Mouse (Mus musculus): ENCODE results near the gene Timm17a.
A peak's percentile ranks its signal among the peaks of the same experiment; 100 is the strongest.

Timm17a gene

DNA sequence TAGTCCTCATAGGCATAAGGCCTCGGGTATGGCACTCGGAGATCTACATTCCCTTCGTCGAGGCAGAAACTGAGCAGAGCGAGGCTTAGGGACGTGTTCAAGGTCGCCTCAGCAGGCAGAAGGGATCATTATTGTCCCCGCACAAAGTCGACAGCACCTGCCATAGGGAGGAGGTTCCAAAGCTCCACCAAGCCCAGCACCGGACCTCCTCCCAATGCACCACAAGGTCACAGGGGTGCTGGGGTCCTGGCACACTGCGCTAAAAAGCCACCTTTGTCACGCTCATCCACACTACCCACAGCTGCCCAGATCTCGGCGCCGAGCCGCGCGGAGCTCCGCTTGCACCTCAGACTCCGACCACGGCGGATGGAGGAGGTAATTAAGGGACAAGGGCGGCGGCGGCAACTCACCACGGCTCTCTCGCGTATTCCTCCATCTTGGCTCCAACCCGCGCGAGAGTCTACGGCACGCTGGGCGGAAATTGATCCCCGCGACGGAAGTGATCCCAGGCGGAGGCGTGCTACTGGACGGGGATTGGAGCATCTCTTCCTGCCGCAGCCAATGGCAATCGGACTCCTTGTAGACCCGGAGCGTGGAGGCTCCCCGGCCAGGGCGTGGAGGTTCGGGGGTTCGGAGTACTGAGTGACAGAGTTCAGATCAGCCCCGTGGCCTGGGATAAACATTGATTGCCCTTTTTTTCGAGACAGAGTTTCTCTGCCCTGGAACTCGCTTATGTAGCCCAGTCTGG is at the start of gene Timm17a:
TSS of gene Timm17a (minus strand) at position 495 of the 748 bp plus-strand sequence.
- DNase-seq, result peak; percentile 95 to 96

GRCm38 (mm10) chr1:135362115-135362514 is 48.5 kb upstream of the Timm17a start:
- no peak for DNase-seq

- no peak for DNase-seq
Measured at GRCm38 (mm10) chr1:135361491-135361890, 47.9 kb upstream of the Timm17a start.

- DNase-seq, result no peak
Measured at GRCm38 (mm10) chr1:135359071-135359470, 45.5 kb upstream of the Timm17a start.

DNA sequence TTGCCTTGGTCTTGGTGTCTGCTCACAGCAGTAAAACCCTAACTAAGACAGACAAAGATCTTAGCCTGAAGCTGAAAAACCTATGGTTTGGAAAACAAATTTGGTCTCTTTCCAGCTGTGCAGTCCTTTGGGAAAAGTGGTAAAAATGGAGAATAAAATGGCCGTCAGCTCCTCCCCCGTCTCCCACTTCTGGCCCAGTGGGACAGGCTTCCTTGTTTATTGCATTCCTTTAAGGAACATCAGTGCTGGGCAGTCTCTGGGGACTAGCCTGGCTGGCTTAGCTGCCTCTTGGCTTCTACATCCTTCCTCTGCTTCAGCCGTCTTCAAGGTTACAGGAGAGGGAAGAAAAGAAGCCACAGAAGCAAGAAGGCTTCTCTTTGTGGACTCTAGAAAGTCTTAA is 38.4 kb upstream of the Timm17a start:
- DNase-seq, result no peak

DNA sequence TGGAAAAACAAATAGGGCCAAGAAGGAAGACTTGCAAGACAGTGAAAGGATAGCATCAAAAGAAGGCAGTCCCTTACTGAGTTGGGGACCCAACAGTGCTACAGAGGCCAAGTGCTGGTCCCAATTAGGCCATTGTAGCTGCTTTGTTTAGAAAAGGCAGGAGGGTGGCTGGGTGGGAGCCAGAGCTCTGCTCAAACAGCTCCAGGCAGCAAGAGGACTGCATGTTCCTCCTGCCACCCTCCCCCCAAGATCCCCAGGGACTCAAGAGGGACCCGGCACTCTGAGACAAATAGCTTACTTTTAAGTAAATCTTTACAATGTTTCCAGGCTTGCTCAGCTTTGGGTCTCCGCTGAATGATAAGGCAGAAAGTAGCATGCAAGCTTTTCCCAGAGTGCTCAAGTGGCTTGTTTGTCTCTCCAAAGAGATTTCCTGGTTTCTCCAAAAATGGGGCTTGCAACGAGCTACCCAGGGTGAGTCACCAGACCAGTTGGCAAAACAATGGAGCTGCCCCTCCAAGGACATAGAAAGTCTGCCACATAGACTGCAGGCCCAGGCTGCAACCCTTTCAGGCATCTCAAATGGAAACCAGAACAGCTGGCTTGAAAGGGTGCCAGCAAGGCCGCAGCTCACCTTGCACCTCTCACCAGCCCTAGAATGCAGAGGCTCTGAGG is 34.1 kb upstream of the Timm17a start:
- peak in 1 of 2 experiments; percentile 33 for DNase-seq

- no peak for DNase-seq
Measured at GRCm38 (mm10) chr1:135346891-135347290, 33.3 kb upstream of the Timm17a start.

DNA sequence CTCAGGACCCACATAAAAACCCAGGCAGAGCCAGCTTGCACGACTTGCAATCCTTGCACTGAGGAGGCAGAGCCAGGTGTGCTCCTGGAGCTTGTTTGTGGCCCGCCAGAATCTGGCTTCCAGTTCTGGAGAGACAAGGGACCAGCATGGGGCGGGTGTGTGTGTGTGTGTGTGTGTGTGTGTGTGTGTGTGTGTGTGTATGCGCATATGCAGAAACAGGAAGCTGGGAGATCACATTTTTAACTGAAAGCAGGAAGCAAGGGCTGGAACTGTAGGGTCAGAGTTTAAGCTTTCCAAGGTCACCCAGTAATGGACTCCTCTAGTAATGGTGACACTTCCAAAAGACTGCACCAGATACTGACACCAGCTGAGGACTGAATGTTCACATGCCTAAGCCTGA is 30.4 kb upstream of the Timm17a start:
- no peak for DNase-seq

DNA sequence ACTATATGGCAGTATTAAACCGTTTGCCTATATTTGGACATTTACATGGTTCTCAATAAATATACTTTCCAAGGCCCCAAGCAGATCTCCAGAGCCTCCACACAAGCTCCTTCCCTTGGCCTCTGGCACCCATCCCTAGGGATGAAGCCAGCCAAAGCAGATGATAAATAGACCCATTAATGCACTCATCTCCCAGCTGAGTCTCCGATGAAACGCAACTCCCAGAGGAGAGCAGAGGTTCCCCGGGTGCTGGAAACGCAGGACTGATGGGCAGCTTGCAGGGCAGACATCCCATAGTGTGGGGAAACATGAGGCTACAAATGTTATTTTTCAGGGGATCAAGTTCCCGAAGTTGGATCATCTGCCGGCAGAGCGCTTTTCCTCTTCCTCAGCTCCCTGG is 28.4 kb upstream of the Timm17a start:
- DNase-seq, result no peak

- no peak for DNase-seq
Measured at GRCm38 (mm10) chr1:135330578-135330977, 17.0 kb upstream of the Timm17a start.

DNA sequence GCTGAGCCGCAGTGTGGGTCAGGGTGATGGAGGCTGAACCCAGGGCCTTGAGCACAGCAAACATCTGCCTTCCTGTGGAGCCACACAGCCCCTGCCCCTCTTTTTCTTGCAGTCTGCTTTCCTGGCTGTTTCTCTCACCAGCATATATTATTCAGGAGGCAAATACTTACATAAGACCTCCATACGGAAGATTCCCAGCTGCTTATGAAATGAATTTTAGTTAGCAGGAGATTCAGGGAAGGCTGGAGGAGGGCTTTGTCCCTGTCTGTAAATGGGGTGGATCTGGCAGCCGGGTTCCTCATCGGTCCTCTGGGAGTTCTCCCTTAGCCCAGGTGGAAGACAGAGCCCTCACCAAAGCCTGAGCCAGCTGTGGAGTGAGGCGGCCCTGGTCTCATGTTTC is 14.8 kb upstream of the Timm17a start:
- no peak for DNase-seq

GRCm38 (mm10) chr1:135325934-135326333 is 12.4 kb upstream of the Timm17a start:
- DNase-seq, result no peak

- peak; percentile 17 to 20 for DNase-seq
Measured at GRCm38 (mm10) chr1:135324571-135324970, 11.0 kb upstream of the Timm17a start, which contains the start of gene Lmod1. Gene Lmod1, plus strand, starts transcription at chr1:135324807.

GRCm38 (mm10) chr1:135323367-135323901 is 9.9 kb upstream of the Timm17a start:
- DNase-seq, result no peak

GRCm38 (mm10) chr1:135312201-135312600 is 1.4 kb downstream of the Timm17a start:
- no peak for DNase-seq

GRCm38 (mm10) chr1:135311356-135311755 is 2.2 kb downstream of the Timm17a start:
- peak; percentile 26 to 46 for DNase-seq

DNA sequence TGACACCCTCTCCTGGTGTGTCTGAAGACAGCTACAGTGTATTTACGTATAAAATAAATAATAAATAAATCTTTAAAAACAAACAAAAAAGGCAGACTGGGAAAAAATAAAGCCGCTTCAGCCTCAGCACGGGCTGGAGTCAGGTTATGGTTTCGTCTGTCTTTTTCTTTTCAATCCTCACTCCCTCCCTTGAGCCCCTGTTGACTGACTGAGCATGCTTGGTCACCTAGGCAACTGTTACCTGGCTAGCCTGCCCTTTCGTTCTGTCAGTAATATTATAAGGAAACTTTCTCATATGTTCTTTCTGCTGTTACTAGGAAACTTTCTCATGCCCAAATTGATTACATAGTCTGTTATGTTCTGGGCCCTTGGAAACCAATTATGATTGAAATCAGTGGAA is 22.7 kb downstream of the Timm17a start:
- no peak for DNase-seq

DNA sequence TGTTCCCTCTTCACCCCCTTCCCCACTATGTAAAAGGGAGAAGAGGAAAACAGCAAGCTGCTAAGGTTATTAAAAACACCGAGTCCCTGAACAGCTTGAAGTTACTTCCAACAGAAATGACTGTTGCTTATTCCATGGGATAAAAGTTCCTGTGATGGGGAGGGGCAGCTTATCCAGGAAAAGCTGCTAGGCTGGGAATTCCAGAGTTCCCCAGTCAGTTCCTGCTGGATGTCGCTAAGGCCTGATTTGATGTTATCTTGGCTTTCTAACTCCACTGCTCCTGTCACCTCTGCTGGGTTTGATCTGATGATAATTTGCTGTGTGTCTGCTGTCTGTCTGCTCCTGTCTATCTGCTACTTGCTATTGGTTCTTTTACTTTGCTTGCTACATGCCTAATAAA is 27.3 kb downstream of the Timm17a start:
- no peak for DNase-seq

DNA sequence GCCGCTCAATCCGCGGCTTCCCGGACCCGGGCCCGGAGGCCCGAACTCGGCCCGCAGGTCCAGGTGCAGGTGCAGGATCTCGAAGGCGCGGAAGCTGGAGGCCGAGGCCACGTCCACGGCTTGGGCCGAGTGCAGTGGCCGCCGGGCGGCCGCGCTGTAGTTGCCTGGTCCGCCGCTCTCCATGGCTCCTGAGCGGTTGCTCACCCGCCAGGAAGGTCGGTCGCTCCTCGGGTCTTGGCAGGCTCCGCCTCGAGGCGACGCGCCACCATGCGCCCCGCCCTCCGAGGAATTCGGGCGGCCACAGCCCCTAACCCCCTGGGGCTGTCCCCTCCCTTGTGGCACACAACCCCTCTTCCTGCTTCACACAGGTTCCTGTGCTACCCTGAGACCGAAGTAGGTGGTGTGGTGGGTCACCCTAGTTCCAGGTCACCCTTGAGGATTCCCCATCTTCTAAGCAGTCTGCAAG is 29.7 kb downstream of the Timm17a start, which contains the start of gene Rnpep:
TSS of gene Rnpep (minus strand) at position 259 of the 466 bp plus-strand sequence.
- DNase-seq, result peak; percentile 85 to 88

GRCm38 (mm10) chr1:135283287-135283825 is 30.2 kb downstream of the Timm17a start:
- DNase-seq, result peak; percentile 75 to 80

- no peak for DNase-seq
Measured at GRCm38 (mm10) chr1:135282536-135283286, 30.9 kb downstream of the Timm17a start.

DNA sequence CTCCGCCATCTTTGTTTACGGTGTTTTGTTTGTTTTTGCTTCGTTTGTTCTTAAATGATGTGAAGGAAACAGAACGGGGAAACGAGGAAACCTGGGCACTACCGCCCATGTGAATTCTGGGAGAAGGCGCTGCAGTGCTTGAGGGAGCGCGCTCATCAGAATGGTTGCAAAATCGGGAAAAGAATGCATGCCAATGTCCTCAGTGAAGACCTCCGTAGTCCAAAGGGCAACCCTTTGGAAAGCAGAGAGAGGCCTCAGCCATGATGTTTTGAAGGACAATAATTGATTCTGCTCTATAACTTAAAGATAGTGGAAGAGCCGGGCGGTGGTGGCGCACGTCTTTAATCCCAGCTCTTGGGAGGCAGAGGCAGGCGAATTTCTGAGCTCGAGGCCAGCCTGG is 31.7 kb downstream of the Timm17a start:
- no peak for DNase-seq

GRCm38 (mm10) chr1:135280646-135281045 is 32.9 kb downstream of the Timm17a start:
- peak; percentile 68 to 80 for DNase-seq

Data from cerebellum, postnatal 10 days (tissue).